Mouse (Mus musculus): Measurements from ENCODE around the gene Odr4.

GRCm38 (mm10) chr1:150403914-150404313 is 11.0 kb upstream of the Odr4 start:
- TF ChIP-seq POLR2A (IDR thresholded peaks at IDR 0.05; ENCODE audit: extremely low read depth, insufficient read depth, low read length) (no peak), CTCF (IDR thresholded peaks at IDR 0.05; ENCODE audit: low read depth, low read length) (no peak)
